Mouse (Mus musculus) stomach, embryonic 16.5 days (tissue): ENCODE results near the gene Ssmem1. TPM values are rescaled to one million over a fixed set of nuclear protein-coding genes. Genes with fewer than 3 reads are reported as not detected.

ENCODE experiments used
- polyA plus RNA-seq: library from polyadenylated mRNA; unstranded; fragments of >200 nt; fragmentation: Nextera tagmentation; extraction: Ambion mirVana; gene quantifications from 2 replicates; pipeline ENCODE4 v1.2.1, GENCODE M21; 2015

The Ssmem1 gene
- polyA plus RNA-seq, 1 experiment from 2014 or later, result not detected

Other genes starting within 250 kb of the Ssmem1 start
- gene Ube2h, start 205.3 kb upstream of the Ssmem1 start, polyA plus RNA-seq, result 45.3 and 47.6 TPM in 2 replicates
- 36.0 and 38.9 TPM in 2 replicates for gene Zc3hc1, start 118.8 kb upstream of the Ssmem1 start, polyA plus RNA-seq
- gene Klhdc10, start 108.0 kb upstream of the Ssmem1 start, polyA plus RNA-seq, result 15.6 and 16.5 TPM in 2 replicates
- gene Tmem209, start 66 bp upstream of the Ssmem1 start, polyA plus RNA-seq, result 29.9 and 31.6 TPM in 2 replicates
- gene Cpa2, start 31.7 kb downstream of the Ssmem1 start, polyA plus RNA-seq, result 688 and 708 TPM in 2 replicates
- gene Cpa4, start 58.5 kb downstream of the Ssmem1 start, polyA plus RNA-seq, result 1.4 and 1.5 TPM in 2 replicates
- 0.21 and 0.24 TPM in 2 replicates for gene Cpa5, start 101.2 kb downstream of the Ssmem1 start, polyA plus RNA-seq
- gene Cpa1, start 129.4 kb downstream of the Ssmem1 start, polyA plus RNA-seq, result 684 and 706 TPM in 2 replicates
- gene Cep41, start 183.9 kb downstream of the Ssmem1 start, polyA plus RNA-seq, result 8.8 and 11.6 TPM in 2 replicates
- 746 and 846 TPM in 2 replicates for gene Mest, start 213.7 kb downstream of the Ssmem1 start, polyA plus RNA-seq